Mouse (Mus musculus) myocyte (in vitro differentiated cells): ENCODE measurements around the gene Jun.

Experiments used
- MAX ChIP-seq: IDR thresholded peaks from one replicate; pipeline ENCODE4 v1.6.1; 2011; ENCODE audit warnings: low read depth, mild to moderate bottlenecking, control low read depth
- MYOD1 ChIP-seq, 3 experiments: IDR thresholded peaks; one replicate each; pipeline ENCODE4 v1.6.1; 2011; ENCODE audit warnings: control low read depth in 2 of 3, low read depth in 2 of 3, mild to moderate bottlenecking in 2 of 3, moderate library complexity in 1 of 3; ENCODE audit not compliant: insufficient read length in 2 of 3, control insufficient read depth in 1 of 3
- POLR2A ChIP-seq: IDR thresholded peaks from one replicate; pipeline ENCODE4 v1.6.1; 2011; ENCODE audit warnings: low read depth, mild to moderate bottlenecking, control low read depth, moderate library complexity; ENCODE audit not compliant: insufficient read length
- POLR2AphosphoS2 ChIP-seq: IDR thresholded peaks from one replicate; pipeline ENCODE4 v1.6.1; 2011; ENCODE audit warnings: low read depth, control low read depth; ENCODE audit not compliant: insufficient read length
- TCF12 ChIP-seq: IDR thresholded peaks from one replicate; pipeline ENCODE4 v1.6.1; 2011; ENCODE audit warnings: mild to moderate bottlenecking, control low read depth; ENCODE audit not compliant: poor library complexity, insufficient read depth, severe bottlenecking
- USF1 ChIP-seq: IDR thresholded peaks from one replicate; pipeline ENCODE4 v1.6.1; 2011; ENCODE audit warnings: low read depth, mild to moderate bottlenecking, control low read depth, moderate library complexity

DNA sequence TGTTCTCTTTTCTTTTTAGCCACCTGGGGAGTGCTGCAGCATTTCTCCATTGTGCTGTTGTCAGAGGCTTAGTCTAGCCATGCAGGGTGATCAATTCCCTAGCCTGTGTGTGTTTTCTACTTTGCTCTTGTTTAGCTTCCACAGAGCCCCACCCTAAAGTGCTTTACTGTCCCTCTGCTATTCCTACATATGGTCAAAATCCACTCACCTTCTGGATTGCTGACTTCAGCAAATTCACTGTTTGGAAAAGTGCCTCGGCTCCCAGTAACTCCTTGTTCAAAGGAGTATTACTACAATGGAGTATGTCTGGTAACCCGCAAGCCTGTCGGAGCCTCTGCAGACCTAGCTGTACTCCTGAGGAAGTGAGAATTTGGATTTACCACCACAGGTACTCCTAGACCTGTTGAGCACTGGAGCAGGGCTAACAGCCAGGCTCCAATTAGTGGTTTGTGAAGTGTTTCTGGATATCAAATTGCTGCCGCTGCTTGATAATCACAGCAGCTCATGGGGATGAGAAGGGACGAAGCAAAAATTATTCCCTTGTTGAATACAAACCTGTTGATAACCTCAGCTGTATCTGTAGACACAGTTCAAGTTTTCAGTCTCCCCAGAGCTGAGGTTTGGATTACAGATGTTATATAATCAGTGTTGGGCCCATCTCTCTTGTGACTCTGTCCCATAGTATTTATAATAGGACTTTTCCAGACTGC lies 3.8 kb downstream of the Jun start:
- TF ChIP-seq POLR2A (no peak), MYOD1 (IDR thresholded peaks at IDR 0.05; ENCODE audit: control insufficient read depth in 1 of 3, insufficient read length in 2 of 3, low read depth in 2 of 3) (no peak), USF1 (no peak), TCF12 (no peak), MAX (no peak), POLR2AphosphoS2 (peak; percentile 4)
